Mouse (Mus musculus) heart, postnatal 0 days (tissue): ENCODE measurements at regions not wholly inside any gene's neighbourhood (a gene's known extent, or its start where the extent isn't known, plus 50 kb on each side); places are given as distances from the start of the nearest gene placed in this dataset.
A peak's percentile ranks its signal among the peaks of the same experiment; 100 is the strongest.

Source experiments
- ATAC-seq: fragments of 200-750 bp; cut with Nextera tagmentation; 2 replicates; pipeline ENCODE4 v1.8.0; 2017; ENCODE audit warnings: low read depth, moderate number of reproducible peaks, moderate library complexity; ENCODE audit not compliant: insufficient read depth
- DNase-seq: peaks from one replicate; pipeline ENCODE4 v3.0.0-alpha.2; 2016; ENCODE audit warnings: low spot score
- H3K27ac ChIP-seq: fragments of 300-500 bp; sonication (generic); 2 replicates; pipeline ENCODE4 v1.5.1; 2014; ENCODE audit warnings: low read depth, mild to moderate bottlenecking
- H3K27me3 ChIP-seq: fragments of 300-500 bp; sonication (generic); 2 replicates; pipeline ENCODE4 v1.6.1; 2014; ENCODE audit warnings: low read length, mixed read lengths; ENCODE audit not compliant: control insufficient read depth, insufficient read depth
- H3K36me3 ChIP-seq: fragments of 300-500 bp; sonication (generic); replicated peaks from 2 replicates; pipeline ENCODE4 v1.6.1; 2014; ENCODE audit warnings: low read length, mixed read lengths; ENCODE audit not compliant: control insufficient read depth, insufficient read depth
- H3K4me1 ChIP-seq: fragments of 300-500 bp; sonication (generic); 2 replicates; pipeline ENCODE4 v1.6.1; 2014; ENCODE audit warnings: antibody characterized with exemption; ENCODE audit not compliant: control insufficient read depth, insufficient read depth
- H3K4me2 ChIP-seq: fragments of 300-500 bp; sonication (generic); 2 replicates; pipeline ENCODE4 v1.6.1; 2014; ENCODE audit warnings: low read depth, mild to moderate bottlenecking, low read length, moderate library complexity
- H3K4me3 ChIP-seq: fragments of 300-500 bp; sonication (generic); 2 replicates; pipeline ENCODE4 v1.5.1; 2014; ENCODE audit warnings: low read depth, low read length
- H3K9ac ChIP-seq: fragments of 300-500 bp; sonication (generic); replicated peaks from 2 replicates; pipeline ENCODE4 v1.6.1; 2014; ENCODE audit warnings: low read depth, low read length, mixed read lengths
- H3K9me3 ChIP-seq: fragments of 300-500 bp; sonication (generic); replicated peaks from 2 replicates; pipeline ENCODE4 v1.6.1; 2016; ENCODE audit warnings: low read length; ENCODE audit not compliant: control insufficient read depth
- CTCF ChIP-seq: IDR thresholded peaks from 2 replicates; pipeline ENCODE4 v1.5.1; 2016; ENCODE audit warnings: antibody characterized with exemption, control low read depth, low read depth
- EP300 ChIP-seq: IDR thresholded peaks from 2 replicates; pipeline ENCODE4 v1.6.1; 2016; ENCODE audit warnings: antibody characterized with exemption, low read depth
- WGBS: fragments of 180-500 bp; shearing (Covaris S2); extraction: QIAGEN DNeasy Blood & Tissue Kit; methylation state at CpG from one replicate; pipeline ENCODE4 v1.1.7; 2014; 5-methylcytosine and 5-hydroxymethylcytosine counted together

GRCm38 (mm10) chr15:68401006-68401405, 1900.3 kb upstream of the Lrrc6 start:
- Histone ChIP-seq H3K9me3 (no peaks in the 10 kb centered on the region), H3K27me3 (no peaks in the 10 kb centered on the region), H3K9ac (no peak overlapping the region), H3K4me3 (no peak overlapping the region), H3K4me1 (peaks cover 16% of the 10 kb centered on the region; the same call in 1 of the 2 replicates), H3K4me2 (no peak overlapping the region), H3K36me3 (no peaks in the 10 kb centered on the region), H3K27ac (peak overlapping the region; percentile 66)
- no peak for DNase-seq
- peak; percentile 83; the same call in 1 of the 2 replicates for ATAC-seq
- no peak for TF ChIP-seq EP300
- 30% methylated on average over 4 of the region's 4 CpGs for WGBS

- Histone ChIP-seq H3K9ac (no peak overlapping the region), H3K27me3 (no peaks in the 10 kb centered on the region), H3K36me3 (no peaks in the 10 kb centered on the region), H3K4me2 (no peak overlapping the region), H3K9me3 (no peaks in the 10 kb centered on the region), H3K27ac (no peak overlapping the region), H3K4me1 (peaks cover 13% of the 10 kb centered on the region; the same call in 1 of the 2 replicates), H3K4me3 (no peak overlapping the region)
- ATAC-seq (no peak), DNase-seq (no peak)
- WGBS, result 81% methylated on average over 6 of the region's 6 CpGs
- TF ChIP-seq CTCF, result no peak
- TF ChIP-seq EP300, result no peak
Measured at GRCm38 (mm10) chr15:68396566-68396965, 1895.9 kb upstream of the Lrrc6 start.

GRCm38 (mm10) chr15:68394749-68395148, 1894.0 kb upstream of the Lrrc6 start:
- WGBS, result 89% methylated on average over 1 of the region's 1 CpGs
- ATAC-seq, result peak; percentile 49
- Histone ChIP-seq H3K4me1 (no peaks in the 10 kb centered on the region), H3K9ac (no peak overlapping the region), H3K4me2 (no peak overlapping the region), H3K4me3 (no peak overlapping the region), H3K9me3 (no peaks in the 10 kb centered on the region), H3K36me3 (no peaks in the 10 kb centered on the region), H3K27me3 (no peaks in the 10 kb centered on the region), H3K27ac (no peak overlapping the region)
- DNase-seq, result no peak
- no peak for TF ChIP-seq EP300
- peak; percentile 70 for TF ChIP-seq CTCF

- DNase-seq, result no peak
- 37% methylated on average over 4 of the region's 4 CpGs for WGBS
Measured at GRCm38 (mm10) chr15:68394157-68394556, 1893.4 kb upstream of the Lrrc6 start.

GRCm38 (mm10) chr15:68391737-68392136, 1891.0 kb upstream of the Lrrc6 start:
- Histone ChIP-seq H3K4me1 (no peaks in the 10 kb centered on the region), H3K27me3 (no peaks in the 10 kb centered on the region), H3K9me3 (no peaks in the 10 kb centered on the region), H3K27ac (no peak overlapping the region), H3K4me2 (no peak overlapping the region), H3K36me3 (no peaks in the 10 kb centered on the region), H3K9ac (no peak overlapping the region), H3K4me3 (no peak overlapping the region)
- DNase-seq, result no peak
- ATAC-seq, result no peak
- WGBS, result 66% methylated on average over 1 of the region's 1 CpGs
- TF ChIP-seq CTCF (no peak), EP300 (no peak)

More at GRCm38 (mm10) chr15:68394157-68394556, 1893.4 kb upstream of the Lrrc6 start:
- Histone ChIP-seq H3K27me3 (no peaks in the 10 kb centered on the region), H3K9me3 (no peaks in the 10 kb centered on the region), H3K4me2 (no peak overlapping the region), H3K27ac (no peak overlapping the region), H3K4me3 (no peak overlapping the region), H3K4me1 (no peaks in the 10 kb centered on the region), H3K36me3 (no peaks in the 10 kb centered on the region), H3K9ac (no peak overlapping the region)
- ATAC-seq, result no peak; the same call in 1 of the 2 replicates
- TF ChIP-seq CTCF (no peak), EP300 (no peak)

- no peaks in the 10 kb centered on the region for H3K4me1 ChIP-seq
- H3K9ac ChIP-seq, result no peak overlapping the region
- H3K4me2 ChIP-seq, result no peak overlapping the region
- H3K4me3 ChIP-seq, result no peak overlapping the region
- no peak overlapping the region for H3K27ac ChIP-seq
- no peaks in the 10 kb centered on the region for H3K36me3 ChIP-seq
- H3K9me3 ChIP-seq, result no peaks in the 10 kb centered on the region
- DNase-seq (no peak), ATAC-seq (no peak)
- TF ChIP-seq CTCF (no peak), EP300 (no peak)
- WGBS, result 46% methylated on average over 5 of the region's 5 CpGs
- H3K27me3 ChIP-seq, result no peaks in the 10 kb centered on the region
Measured at GRCm38 (mm10) chr15:68389855-68390254, 1889.1 kb upstream of the Lrrc6 start.
